Mouse (Mus musculus) urinary bladder, postnatal 25 days (tissue): ENCODE results near the gene Tmem87b.
A peak's percentile ranks its signal among the peaks of the same experiment; 100 is the strongest.

Source experiments
- DNase-seq: peaks from one replicate; pipeline ENCODE4 v3.0.0; 2022; ENCODE audit warnings: low spot score

Tmem87b gene

DNA sequence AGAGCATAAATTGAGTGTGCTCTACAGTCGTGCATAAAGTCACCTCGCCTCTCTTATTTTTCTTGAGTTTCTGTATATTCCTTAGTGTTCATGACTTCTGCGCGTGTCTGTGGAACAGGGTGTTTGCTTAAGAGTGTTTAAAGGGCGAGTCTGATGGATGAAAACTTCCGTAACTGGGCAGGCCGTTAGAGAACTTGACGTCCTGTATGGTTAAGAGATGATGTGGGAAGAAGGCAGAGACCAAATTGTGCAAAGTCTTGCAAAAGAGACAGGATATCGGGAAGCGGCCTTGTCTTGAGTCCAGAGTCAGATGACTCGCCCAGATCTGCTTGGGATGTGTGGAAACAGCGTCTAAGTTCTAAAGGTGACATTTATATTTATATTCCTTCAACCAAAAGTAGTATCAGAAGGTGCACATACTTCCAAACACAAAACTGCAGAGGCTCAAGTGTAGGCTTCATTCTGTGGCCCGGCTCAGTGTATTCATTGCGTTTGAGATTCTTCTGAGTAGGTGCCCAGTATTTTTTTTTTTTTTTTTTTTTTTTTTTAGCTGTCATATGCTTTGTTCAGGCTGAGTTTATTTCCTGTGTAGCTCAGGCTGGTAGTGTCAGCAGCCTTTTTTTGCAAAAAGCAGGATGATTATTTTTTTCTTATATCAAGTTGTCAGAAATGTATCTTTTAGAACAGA is 1.2 kb downstream of the Tmem87b start:
- no peak for DNase-seq

DNA sequence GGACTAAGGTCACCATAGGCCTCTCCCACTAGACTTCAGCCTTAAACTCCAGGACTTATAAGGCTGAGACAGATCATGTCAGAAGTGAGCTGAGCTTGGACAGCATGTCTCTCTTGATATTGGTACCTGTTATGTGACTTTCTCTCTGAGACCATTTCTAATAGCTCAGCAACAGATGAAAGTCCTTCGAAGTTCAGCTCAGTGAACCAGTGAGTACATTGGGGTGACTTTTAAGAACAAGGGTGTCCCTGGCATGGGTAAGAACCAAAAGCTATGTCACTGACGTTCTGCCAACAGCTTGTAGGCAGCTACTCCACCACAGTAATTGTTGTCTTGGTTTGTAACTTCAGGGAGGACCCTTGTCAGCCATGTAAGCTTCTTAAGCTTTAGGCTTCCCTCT is 2.7 kb downstream of the Tmem87b start:
- DNase-seq: no peak

DNA sequence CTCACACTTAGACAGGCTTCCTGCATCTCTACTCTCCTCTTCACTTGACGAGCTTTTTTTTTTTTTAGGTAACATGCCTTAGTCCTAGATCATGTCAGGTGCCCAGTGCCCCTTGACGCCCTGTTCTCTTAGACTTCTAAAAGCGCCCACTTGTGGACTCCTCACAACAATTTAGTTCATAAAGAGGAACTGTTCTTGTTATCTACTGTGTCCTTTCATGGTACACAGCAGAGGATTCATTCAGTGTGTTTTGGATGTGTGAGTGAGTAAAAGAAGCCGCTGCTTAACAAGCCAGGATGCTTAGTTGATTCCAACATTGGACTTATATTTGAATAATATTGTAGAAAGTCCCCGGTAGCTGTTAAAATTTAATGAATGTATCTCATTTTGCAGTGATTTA is 6.0 kb downstream of the Tmem87b start:
- DNase-seq: no peak

DNA sequence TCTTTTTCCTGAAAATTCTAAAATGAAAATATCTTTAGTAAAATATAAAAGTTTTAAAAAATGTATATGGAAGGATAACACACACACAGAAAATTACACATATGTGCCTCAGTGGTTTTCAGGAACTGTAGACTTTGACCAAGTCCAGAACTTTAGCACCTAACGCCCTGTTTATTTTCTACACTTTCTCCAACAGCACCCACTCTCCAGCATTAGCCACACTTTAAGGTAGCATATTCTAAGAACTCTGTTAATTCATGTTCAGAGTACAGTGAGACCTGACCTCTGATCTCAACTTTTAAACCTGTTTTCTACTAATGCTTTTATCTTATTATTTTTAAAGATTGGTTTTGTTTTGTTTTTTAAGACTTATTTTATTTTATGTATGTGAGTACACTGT is 9.9 kb downstream of the Tmem87b start:
- DNase-seq: no peak

DNA sequence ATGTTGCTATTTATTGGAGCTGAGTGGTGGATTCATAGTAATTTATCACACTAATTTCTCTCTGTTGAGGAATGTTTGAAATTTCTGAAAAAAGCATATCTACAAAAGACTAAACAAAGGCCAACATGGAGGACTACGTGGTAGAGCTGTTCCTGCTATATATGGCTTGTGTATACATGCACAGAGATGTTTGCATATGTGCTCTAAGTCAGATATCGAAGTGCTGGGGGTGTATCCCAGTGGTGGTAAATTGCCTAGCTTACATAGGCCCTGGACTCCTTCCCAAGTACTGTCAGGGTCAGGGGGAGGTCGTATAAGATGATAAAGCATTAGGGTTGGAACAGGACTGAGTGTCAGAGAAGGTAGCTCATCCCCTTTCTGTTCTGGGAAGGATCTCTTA is 14.7 kb downstream of the Tmem87b start:
- DNase-seq: no peak

GRCm38 (mm10) chr2:128833035-128833434 is 15.1 kb downstream of the Tmem87b start:
- no peak for DNase-seq

DNA sequence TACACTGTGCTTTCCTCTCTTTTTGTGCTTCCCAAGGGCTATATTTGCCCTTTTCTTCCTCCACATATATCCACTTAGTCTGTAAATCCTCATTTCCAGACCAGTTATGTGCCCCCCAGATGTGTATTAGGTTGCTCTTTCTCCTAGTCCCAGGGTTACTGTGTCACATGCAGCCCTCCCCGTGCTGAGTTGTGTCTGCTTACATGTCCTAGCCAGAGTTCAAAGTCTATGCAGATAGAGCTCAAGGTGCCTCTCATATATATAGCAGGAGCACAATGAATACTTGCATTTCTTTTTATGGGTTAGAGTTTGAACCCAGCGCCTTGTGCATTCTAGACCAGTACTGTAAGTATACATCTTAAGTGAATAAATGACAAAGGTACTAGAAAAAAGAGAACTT is 15.5 kb downstream of the Tmem87b start:
- no peak for DNase-seq

- DNase-seq: no peak
These were observed 19.6 kb downstream of the Tmem87b start for GRCm38 (mm10) chr2:128837531-128837930.

- DNase-seq: no peak
These were observed 20.7 kb downstream of the Tmem87b start for GRCm38 (mm10) chr2:128838611-128839010.

GRCm38 (mm10) chr2:128839501-128839900 is 21.6 kb downstream of the Tmem87b start:
- DNase-seq: no peak

DNA sequence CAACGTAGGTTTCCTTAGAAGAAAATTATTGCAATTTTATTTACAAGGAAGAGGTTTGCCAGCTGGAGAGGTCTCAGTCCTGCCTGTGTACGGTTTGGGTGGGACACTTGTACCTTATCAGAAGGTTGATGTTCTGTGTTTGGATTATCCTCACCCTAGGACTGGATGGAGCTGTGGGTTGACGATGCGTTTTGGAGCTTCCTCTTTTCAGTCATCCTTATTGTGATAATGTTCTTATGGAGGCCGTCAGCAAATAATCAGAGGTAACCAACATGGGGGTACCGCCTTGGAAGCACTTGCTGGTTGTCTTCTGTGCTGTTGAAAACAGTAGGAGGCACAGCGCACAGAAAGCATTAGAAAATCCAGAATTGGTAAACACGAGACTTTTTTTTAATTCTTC is 24.5 kb downstream of the Tmem87b start:
- no peak for DNase-seq

DNA sequence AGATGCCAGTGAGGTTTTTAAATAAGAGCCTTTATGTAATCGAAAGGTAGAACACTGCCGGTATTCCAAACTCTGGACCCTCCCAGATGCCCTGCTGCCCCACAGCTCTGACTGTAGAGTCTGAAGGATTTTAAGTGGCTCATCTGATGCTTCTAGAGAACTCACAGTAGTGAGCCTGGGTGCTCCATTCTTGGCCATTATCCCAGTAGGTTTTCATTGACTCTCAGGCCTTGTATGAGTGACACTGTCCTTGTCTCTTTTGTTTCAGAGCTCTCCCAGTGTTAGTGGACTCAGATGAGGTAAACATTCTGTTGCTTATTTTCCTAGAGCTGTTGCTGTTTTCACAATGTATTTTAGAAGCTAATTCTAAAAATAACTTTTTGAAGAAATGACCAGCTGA is 32.1 kb downstream of the Tmem87b start:
- DNase-seq: no peak

GRCm38 (mm10) chr2:128856673-128857072 is 38.8 kb downstream of the Tmem87b start:
- DNase-seq: no peak

- DNase-seq: no peak
These were observed 41.0 kb downstream of the Tmem87b start for GRCm38 (mm10) chr2:128858962-128859361.

- no peak for DNase-seq
These were observed 41.9 kb downstream of the Tmem87b start for GRCm38 (mm10) chr2:128859861-128860260.

- DNase-seq: no peak
These were observed 44.7 kb downstream of the Tmem87b start, which contains the start of gene Fbln7 for GRCm38 (mm10) chr2:128862636-128863035. Gene Fbln7, plus strand, starts transcription at chr2:128862981.

GRCm38 (mm10) chr2:128863777-128864331 is 45.9 kb downstream of the Tmem87b start:
- DNase-seq: peak; percentile 15

- DNase-seq: no peak
These were observed 47.1 kb downstream of the Tmem87b start for GRCm38 (mm10) chr2:128865061-128865460.

- DNase-seq: no peak
These were observed 53.7 kb downstream of the Tmem87b start for GRCm38 (mm10) chr2:128871656-128872055.

GRCm38 (mm10) chr2:128872256-128872655 is 54.3 kb downstream of the Tmem87b start:
- no peak for DNase-seq

DNA sequence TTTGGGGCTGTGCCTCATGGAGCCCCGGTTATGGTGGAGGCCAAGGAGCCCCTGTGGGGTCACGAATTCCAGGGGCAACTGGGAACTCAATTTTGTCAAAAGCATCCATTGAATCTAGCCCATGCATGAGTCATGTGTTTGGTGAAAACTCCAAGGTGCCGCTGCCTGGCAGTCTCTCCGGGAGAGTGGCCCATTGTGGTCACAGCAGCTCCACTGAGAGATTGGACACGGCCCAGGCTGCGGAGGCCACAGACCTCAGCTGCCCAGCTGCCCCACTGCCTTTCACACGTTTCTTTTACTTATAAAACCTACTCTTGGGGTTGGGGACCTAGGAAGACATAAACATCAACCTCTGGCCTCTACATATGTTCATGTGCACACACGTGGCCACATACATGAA is 57.6 kb downstream of the Tmem87b start:
- DNase-seq: no peak

DNA sequence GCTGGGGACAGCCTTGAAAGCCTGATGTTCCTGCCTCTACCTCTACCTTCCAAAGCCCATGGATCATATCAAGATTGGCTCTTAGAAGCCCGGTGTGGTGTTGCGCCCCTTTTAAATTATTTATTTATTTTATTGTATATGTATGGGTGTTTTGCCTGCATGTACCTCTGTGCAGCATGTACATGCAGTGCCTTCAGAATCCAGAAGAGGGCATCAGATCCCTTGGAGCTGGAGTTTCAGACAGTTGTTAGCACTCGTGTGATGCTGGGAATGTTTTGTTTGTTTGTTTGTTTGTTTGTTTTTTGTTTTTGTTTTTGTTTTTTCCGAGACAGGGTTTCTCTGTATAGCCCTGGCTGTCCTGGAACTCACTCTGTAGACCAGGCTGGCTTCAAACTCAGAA is 63.3 kb downstream of the Tmem87b start:
- DNase-seq: no peak

DNA sequence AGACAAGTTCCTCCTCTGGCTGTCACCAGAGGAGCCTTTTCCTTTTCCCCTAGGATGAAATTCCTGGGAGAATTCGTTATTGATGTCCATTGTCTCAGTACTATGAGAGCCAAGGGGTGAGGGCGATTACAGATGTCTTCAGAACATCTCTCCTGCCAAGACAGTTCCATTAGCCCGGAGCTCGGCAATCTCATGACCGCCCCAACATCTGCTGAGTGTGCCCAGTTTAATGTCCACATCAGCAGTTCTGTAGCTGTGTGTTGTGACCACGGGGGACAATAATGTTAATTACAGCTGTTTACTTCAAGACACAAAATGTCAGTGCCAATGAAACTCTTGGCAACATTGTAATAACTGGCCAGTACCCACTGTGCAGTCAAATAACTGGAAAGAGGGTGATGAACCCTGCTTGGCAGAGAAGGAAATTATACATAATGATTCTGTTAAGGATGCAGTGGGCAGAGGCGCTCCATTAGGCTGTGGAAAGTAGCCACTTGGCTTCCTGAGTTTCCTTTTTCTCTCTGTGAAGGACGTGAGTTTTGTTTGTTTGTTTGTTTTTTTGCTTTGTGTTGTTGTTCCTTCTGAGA is 67.4 kb downstream of the Tmem87b start:
- DNase-seq: no peak
